Mouse (Mus musculus): ENCODE data around the gene Rnf220. TPM values are rescaled to one million over a fixed set of nuclear protein-coding genes. Genes with fewer than 3 reads are reported as not detected.

Gene Rnf220
- polyA plus RNA-seq, 1 experiment = 47.7 TPM

DNA sequence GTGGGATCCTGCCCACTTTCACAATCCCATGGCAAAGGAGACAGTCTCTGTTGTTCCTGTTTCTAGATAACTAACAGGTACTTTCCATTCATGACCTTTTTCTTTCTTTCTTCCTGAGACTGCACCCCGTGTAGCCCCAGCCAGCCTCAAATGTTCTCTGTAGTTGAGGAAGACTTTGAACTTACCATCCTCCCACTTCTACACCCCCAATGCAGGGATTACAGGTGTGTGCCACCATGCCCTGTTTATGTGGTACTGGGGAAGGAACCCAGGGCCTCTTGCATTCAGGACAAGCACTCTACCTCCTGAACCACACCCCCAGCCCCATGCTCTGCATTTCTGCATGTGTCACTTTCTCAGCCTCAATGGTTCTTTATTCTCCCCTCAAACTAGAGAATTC, 47.7 kb downstream of the Rnf220 start:
- TF ChIP-seq CTCF (IDR thresholded peaks at IDR 0.05; ENCODE audit: borderline replicate concordance, insufficient read depth, low read length) (no peak), POLR2A (IDR thresholded peaks at IDR 0.05; ENCODE audit: low read depth, low read length) (no peak)
- Histone ChIP-seq H3K27ac (ENCODE audit: insufficient read depth, low read length) (no peak overlapping the region), H3K4me1 (ENCODE audit: control insufficient read depth, insufficient read depth, low read length) (no peaks in the 10 kb centered on the region), H3K4me3 (ENCODE audit: insufficient read depth, low read length) (no peak overlapping the region)

- Histone ChIP-seq H3K27ac (ENCODE audit: insufficient read depth, low read length) (no peak overlapping the region), H3K4me3 (ENCODE audit: insufficient read depth, low read length) (no peak overlapping the region), H3K4me1 (ENCODE audit: control insufficient read depth, insufficient read depth, low read length) (no peaks in the 10 kb centered on the region)
- TF ChIP-seq CTCF (IDR thresholded peaks at IDR 0.05; ENCODE audit: borderline replicate concordance, insufficient read depth, low read length) (no peak), POLR2A (IDR thresholded peaks at IDR 0.05; ENCODE audit: low read depth, low read length) (no peak)
These were observed 48.9 kb downstream of the Rnf220 start for GRCm38 (mm10) chr4:117447926-117448325.

GRCm38 (mm10) chr4:117445516-117446207, 51.2 kb downstream of the Rnf220 start:
- H3K4me1 ChIP-seq (ENCODE audit: control insufficient read depth, insufficient read depth, low read length) = 0 out of 2 replicates have a peak, but pooled peaks cover 8% of the 10 kb centered on the region
- H3K4me3 ChIP-seq (ENCODE audit: insufficient read depth, low read length) = no peak overlapping the region
- TF ChIP-seq POLR2A (IDR thresholded peaks at IDR 0.05; ENCODE audit: low read depth, low read length) (no peak), CTCF (IDR thresholded peaks at IDR 0.05; ENCODE audit: borderline replicate concordance, insufficient read depth, low read length) (no peak)
- H3K27ac ChIP-seq (ENCODE audit: insufficient read depth, low read length) = no peak overlapping the region

- Histone ChIP-seq H3K4me3 (ENCODE audit: insufficient read depth, low read length) (no peak overlapping the region), H3K27ac (ENCODE audit: insufficient read depth, low read length) (no peak overlapping the region)
- no peak for TF ChIP-seq CTCF (IDR thresholded peaks at IDR 0.05; ENCODE audit: borderline replicate concordance, insufficient read depth, low read length)
- no peak for TF ChIP-seq POLR2A (IDR thresholded peaks at IDR 0.05; ENCODE audit: low read depth, low read length)
These were observed 57.9 kb downstream of the Rnf220 start for GRCm38 (mm10) chr4:117438919-117439318.

GRCm38 (mm10) chr4:117438064-117438463, 58.8 kb downstream of the Rnf220 start:
- TF ChIP-seq CTCF (IDR thresholded peaks at IDR 0.05; ENCODE audit: borderline replicate concordance, insufficient read depth, low read length) = no peak
- TF ChIP-seq POLR2A (IDR thresholded peaks at IDR 0.05; ENCODE audit: low read depth, low read length) = no peak
- Histone ChIP-seq H3K4me3 (ENCODE audit: insufficient read depth, low read length) (no peak overlapping the region), H3K27ac (ENCODE audit: insufficient read depth, low read length) (no peak overlapping the region), H3K4me1 (ENCODE audit: control insufficient read depth, insufficient read depth, low read length) (0 out of 2 replicates have a peak, but pooled peaks cover 8% of the 10 kb centered on the region)

More at GRCm38 (mm10) chr4:117438919-117439318, 57.9 kb downstream of the Rnf220 start:
- 0 out of 2 replicates have a peak, but pooled peaks cover 8% of the 10 kb centered on the region for H3K4me1 ChIP-seq (ENCODE audit: control insufficient read depth, insufficient read depth, low read length)

GRCm38 (mm10) chr4:117436995-117437660, 59.7 kb downstream of the Rnf220 start:
- Histone ChIP-seq H3K4me3 (ENCODE audit: insufficient read depth, low read length) (no peak overlapping the region), H3K4me1 (ENCODE audit: control insufficient read depth, insufficient read depth, low read length) (0 out of 2 replicates have a peak, but pooled peaks cover 2% of the 10 kb centered on the region), H3K27ac (ENCODE audit: insufficient read depth, low read length) (no peak overlapping the region)
- TF ChIP-seq POLR2A (IDR thresholded peaks at IDR 0.05; ENCODE audit: low read depth, low read length) (no peak), CTCF (IDR thresholded peaks at IDR 0.05; ENCODE audit: borderline replicate concordance, insufficient read depth, low read length) (no peak)

- TF ChIP-seq CTCF (IDR thresholded peaks at IDR 0.05; ENCODE audit: borderline replicate concordance, insufficient read depth, low read length) (no peak), POLR2A (IDR thresholded peaks at IDR 0.05; ENCODE audit: low read depth, low read length) (no peak)
- no peak overlapping the region for H3K27ac ChIP-seq (ENCODE audit: insufficient read depth, low read length)
- H3K4me1 ChIP-seq (ENCODE audit: control insufficient read depth, insufficient read depth, low read length) = no peaks in the 10 kb centered on the region
- no peak overlapping the region for H3K4me3 ChIP-seq (ENCODE audit: insufficient read depth, low read length)
These were observed 62.5 kb downstream of the Rnf220 start for GRCm38 (mm10) chr4:117434336-117434735.

DNA sequence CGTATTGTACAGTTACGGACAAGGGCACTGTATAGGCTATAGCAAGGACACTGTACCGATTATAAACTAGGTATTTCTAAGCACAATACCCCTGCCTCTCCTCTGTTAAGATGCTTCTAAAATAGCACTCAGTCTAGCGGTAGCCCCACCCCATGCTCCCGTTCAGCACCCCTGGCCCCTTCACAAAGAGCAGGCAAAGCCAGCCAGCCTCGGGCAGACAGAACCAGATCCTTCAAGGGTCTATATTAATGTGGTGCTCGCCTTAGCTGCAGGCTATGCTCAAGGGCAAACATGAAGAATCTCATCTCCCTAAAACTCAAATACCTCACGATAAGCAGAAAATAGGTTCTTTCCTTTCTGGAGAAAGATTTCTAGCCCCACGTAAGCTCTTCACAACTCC, 67.2 kb downstream of the Rnf220 start:
- TF ChIP-seq CTCF (IDR thresholded peaks at IDR 0.05; ENCODE audit: borderline replicate concordance, insufficient read depth, low read length) = no peak
- TF ChIP-seq POLR2A (IDR thresholded peaks at IDR 0.05; ENCODE audit: low read depth, low read length) = no peak
- Histone ChIP-seq H3K4me3 (ENCODE audit: insufficient read depth, low read length) (no peak overlapping the region), H3K4me1 (ENCODE audit: control insufficient read depth, insufficient read depth, low read length) (no peaks in the 10 kb centered on the region), H3K27ac (ENCODE audit: insufficient read depth, low read length) (no peak overlapping the region)

DNA sequence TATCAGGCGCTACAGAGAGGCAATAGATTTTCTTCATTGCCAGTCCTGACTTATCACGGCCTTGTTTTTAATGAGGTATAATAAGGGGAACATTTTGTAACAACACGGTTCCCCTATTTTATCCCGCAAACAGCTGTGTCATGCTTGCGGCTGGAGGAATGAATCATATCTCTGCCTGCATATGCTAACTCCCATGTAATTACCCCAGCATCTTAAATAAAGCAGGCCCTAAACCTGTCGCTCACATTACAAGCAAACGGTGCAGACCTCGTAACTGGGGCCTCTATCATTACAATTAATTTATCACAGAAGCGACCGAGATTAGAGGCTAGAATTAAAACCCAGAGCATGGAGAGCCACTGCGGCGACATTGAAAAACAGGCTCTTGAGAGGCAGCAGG, 69.3 kb downstream of the Rnf220 start:
- H3K4me1 ChIP-seq (ENCODE audit: control insufficient read depth, insufficient read depth, low read length) = no peaks in the 10 kb centered on the region
- H3K4me3 ChIP-seq (ENCODE audit: insufficient read depth, low read length) = no peak overlapping the region
- no peak overlapping the region for H3K27ac ChIP-seq (ENCODE audit: insufficient read depth, low read length)
- TF ChIP-seq POLR2A (IDR thresholded peaks at IDR 0.05; ENCODE audit: low read depth, low read length) (no peak), CTCF (IDR thresholded peaks at IDR 0.05; ENCODE audit: borderline replicate concordance, insufficient read depth, low read length) (no peak)

DNA sequence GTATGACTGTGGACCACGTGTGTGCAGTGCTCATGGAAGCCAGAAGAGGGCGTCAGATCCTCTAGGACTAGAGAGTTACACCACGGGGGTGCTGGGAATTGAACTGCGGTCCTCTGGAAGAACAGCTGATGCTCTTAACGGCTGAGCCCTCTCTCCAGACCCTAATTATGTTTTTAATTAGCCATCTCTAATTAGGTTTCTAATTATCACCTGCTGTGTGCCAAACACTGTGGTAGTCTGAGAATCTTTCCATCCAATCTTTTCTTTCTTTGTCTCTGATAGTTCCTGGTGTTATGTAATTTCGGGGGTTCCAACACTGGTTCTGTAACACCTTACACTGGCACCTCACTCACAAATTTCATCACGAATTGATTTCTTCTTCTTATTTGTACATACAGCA, 75.8 kb downstream of the Rnf220 start:
- Histone ChIP-seq H3K4me3 (ENCODE audit: insufficient read depth, low read length) (no peak overlapping the region), H3K4me1 (ENCODE audit: control insufficient read depth, insufficient read depth, low read length) (no peaks in the 10 kb centered on the region), H3K27ac (ENCODE audit: insufficient read depth, low read length) (no peak overlapping the region)
- no peak for TF ChIP-seq POLR2A (IDR thresholded peaks at IDR 0.05; ENCODE audit: low read depth, low read length)

Measured in embryonic fibroblast, embryonic 13.5 days (primary cell).